Mouse (Mus musculus): ENCODE data around the gene Etl4. TPM values are rescaled to one million over a fixed set of nuclear protein-coding genes. Genes with fewer than 3 reads are reported as not detected.
"Not testable (repeated sequence)": the region's sequence is repeated elsewhere in the genome, so short reads cannot be mapped to it uniquely, and the experiment has no call there.

The Etl4 gene
- polyA plus RNA-seq, 2 experiments = 38.3 to 44.9 TPM

DNA sequence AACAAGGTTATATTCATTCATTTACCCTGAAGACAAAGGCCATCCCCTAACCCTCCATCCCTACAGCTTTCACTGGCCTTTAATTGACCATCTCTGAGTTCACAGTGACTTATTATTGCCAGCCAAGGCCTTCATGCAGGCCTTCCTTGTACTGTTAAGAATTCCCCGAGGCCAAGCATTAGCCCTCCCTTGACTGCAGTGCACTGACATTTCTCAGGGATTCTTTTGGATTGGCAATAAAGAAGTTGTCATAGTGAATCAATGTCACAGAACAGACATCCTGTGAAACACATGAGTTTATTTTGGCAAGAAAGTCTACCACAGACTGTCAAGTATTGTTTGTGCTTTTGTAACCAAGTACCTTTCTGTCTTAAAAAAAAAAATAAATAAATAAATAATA lies 257.5 kb downstream of the Etl4 start:
- no peaks in the 10 kb centered on the region for H3K9me3 ChIP-seq (ENCODE audit: control insufficient read depth, low read length)
- H3K4me2 ChIP-seq (replicated peaks; ENCODE audit: low read depth, low read length, severe bottlenecking) = no peak overlapping the region
- H3K4me3 ChIP-seq (replicated peaks; ENCODE audit: low read length) = no peak overlapping the region
- no peak overlapping the region for H3K9ac ChIP-seq (ENCODE audit: low read depth, low read length, severe bottlenecking)
- H3K36me3 ChIP-seq (ENCODE audit: control insufficient read depth, insufficient read depth, low read length) = no peaks in the 10 kb centered on the region
- DNase-seq (ENCODE audit: low spot score) (no peak), ATAC-seq (ENCODE audit: low FRiP score, low read depth) (no peak)
- no peak for TF ChIP-seq POLR2A (IDR thresholded peaks at IDR 0.05; ENCODE audit: borderline replicate concordance, extremely low read depth, insufficient read depth, insufficient read length)
- H3K27ac ChIP-seq (replicated peaks; ENCODE audit: low read depth, low read length) = no peak overlapping the region
- WGBS = 67% methylated on average over 1 of the region's 1 CpGs
- H3K27me3 ChIP-seq (ENCODE audit: control insufficient read depth, insufficient read depth, low read length) = no peaks in the 10 kb centered on the region
- H3K4me1 ChIP-seq (ENCODE audit: control insufficient read depth, insufficient read depth, low read length) = no peaks in the 10 kb centered on the region

DNA sequence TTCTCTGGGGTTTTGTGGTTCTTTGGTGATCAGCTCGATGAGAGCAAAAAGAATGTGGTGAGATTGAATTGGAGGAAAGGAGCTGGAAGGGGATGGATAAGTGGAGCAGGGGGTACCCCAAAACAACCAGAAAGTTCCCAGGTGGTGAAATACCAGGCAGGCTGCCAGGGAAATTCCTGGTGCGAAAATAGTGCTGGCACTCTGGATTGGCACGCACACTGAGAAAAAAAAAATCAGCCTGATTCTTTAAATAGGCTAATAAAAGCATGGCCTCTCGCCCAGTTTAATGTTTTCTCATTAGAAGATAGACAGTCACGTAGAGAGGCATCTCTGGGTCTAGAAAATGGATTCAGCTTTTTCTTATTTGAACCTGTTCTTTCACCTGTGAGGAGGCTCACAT lies 258.0 kb downstream of the Etl4 start:
- 57% methylated on average over 5 of the region's 5 CpGs for WGBS
- no peak for TF ChIP-seq POLR2A (IDR thresholded peaks at IDR 0.05; ENCODE audit: borderline replicate concordance, extremely low read depth, insufficient read depth, insufficient read length)
- Histone ChIP-seq H3K4me3 (replicated peaks; ENCODE audit: low read length) (no peak overlapping the region), H3K36me3 (ENCODE audit: control insufficient read depth, insufficient read depth, low read length) (no peaks in the 10 kb centered on the region), H3K27me3 (ENCODE audit: control insufficient read depth, insufficient read depth, low read length) (no peaks in the 10 kb centered on the region), H3K4me1 (ENCODE audit: control insufficient read depth, insufficient read depth, low read length) (no peaks in the 10 kb centered on the region), H3K9ac (ENCODE audit: low read depth, low read length, severe bottlenecking) (no peak overlapping the region), H3K4me2 (replicated peaks; ENCODE audit: low read depth, low read length, severe bottlenecking) (no peak overlapping the region), H3K9me3 (ENCODE audit: control insufficient read depth, low read length) (no peaks in the 10 kb centered on the region), H3K27ac (replicated peaks; ENCODE audit: low read depth, low read length) (no peak overlapping the region)
- DNase-seq (ENCODE audit: low spot score) (peak; percentile 33), ATAC-seq (ENCODE audit: low FRiP score, low read depth) (no peak)

DNA sequence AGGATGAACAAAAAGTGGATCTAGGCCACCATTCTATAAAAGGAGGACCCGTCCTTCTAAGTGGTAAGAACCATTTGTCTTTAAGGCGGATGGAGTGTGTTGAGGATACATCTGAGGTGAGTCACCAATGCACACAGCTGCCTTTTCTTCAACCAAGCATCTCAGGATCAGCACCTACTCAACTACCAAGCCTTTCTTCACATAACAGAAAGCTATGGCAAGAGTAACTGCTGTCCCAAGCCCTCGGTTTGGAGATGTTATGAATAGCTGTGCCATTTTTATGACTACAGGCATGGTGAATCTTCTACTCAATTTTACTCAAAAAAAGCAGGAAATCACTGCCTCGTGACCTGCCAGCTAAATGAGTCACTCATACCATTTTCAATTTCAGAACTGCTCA lies 258.6 kb downstream of the Etl4 start:
- no peak for ATAC-seq (ENCODE audit: low FRiP score, low read depth)
- H3K9me3 ChIP-seq (ENCODE audit: control insufficient read depth, low read length) = no peaks in the 10 kb centered on the region
- no peaks in the 10 kb centered on the region for H3K4me1 ChIP-seq (ENCODE audit: control insufficient read depth, insufficient read depth, low read length)
- H3K9ac ChIP-seq (ENCODE audit: low read depth, low read length, severe bottlenecking) = no peak overlapping the region
- H3K4me3 ChIP-seq (replicated peaks; ENCODE audit: low read length) = no peak overlapping the region
- TF ChIP-seq POLR2A (IDR thresholded peaks at IDR 0.05; ENCODE audit: borderline replicate concordance, extremely low read depth, insufficient read depth, insufficient read length) = no peak
- H3K36me3 ChIP-seq (ENCODE audit: control insufficient read depth, insufficient read depth, low read length) = no peaks in the 10 kb centered on the region
- H3K27me3 ChIP-seq (ENCODE audit: control insufficient read depth, insufficient read depth, low read length) = no peaks in the 10 kb centered on the region
- DNase-seq (ENCODE audit: low spot score) = no peak
- no peak overlapping the region for H3K4me2 ChIP-seq (replicated peaks; ENCODE audit: low read depth, low read length, severe bottlenecking)
- 84% methylated on average over 4 of the region's 4 CpGs for WGBS
- H3K27ac ChIP-seq (replicated peaks; ENCODE audit: low read depth, low read length) = no peak overlapping the region

DNA sequence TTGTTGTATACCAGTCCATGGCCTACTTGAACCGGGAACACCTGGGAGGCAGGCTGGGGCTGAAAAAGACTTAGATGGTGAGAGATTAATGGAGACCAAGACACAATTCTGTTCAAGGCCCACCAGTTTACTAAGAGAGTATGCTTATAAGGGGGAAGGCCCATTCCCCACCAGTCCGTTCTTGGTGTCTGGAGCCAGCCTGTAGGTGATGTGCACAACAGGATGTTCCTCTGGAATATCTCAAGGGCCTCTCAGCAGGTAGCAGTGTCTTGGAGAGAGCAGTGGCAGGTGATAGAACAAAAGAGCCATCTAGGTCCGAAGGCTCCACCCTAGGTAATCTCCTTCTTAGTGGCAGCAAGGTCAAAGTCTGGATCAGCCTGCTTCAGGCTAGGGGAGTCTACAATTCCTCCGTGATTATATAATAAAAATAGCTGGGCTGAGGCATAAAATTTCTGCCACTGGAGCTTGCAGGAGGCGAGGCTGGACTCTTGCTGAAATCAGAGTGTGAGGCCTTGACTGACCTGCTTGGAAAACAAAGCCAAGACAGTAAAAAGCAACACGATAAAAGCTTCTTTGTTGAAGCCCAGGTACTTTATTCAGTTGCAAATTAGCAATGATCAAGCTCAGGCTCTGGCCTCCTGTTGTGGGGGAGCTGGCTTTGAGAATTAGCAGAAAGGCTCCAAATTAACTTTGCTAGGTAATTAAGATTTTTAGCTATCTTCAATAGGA lies 267.0 kb downstream of the Etl4 start:
- H3K9me3 ChIP-seq (ENCODE audit: control insufficient read depth, low read length); H3K9ac ChIP-seq (ENCODE audit: low read depth, low read length, severe bottlenecking); H3K27me3 ChIP-seq (ENCODE audit: control insufficient read depth, insufficient read depth, low read length); H3K36me3 ChIP-seq (ENCODE audit: control insufficient read depth, insufficient read depth, low read length); H3K4me2 ChIP-seq (replicated peaks; ENCODE audit: low read depth, low read length, severe bottlenecking); H3K4me1 ChIP-seq (ENCODE audit: control insufficient read depth, insufficient read depth, low read length); DNase-seq (ENCODE audit: low spot score); H3K27ac ChIP-seq (replicated peaks; ENCODE audit: low read depth, low read length); ATAC-seq (ENCODE audit: low FRiP score, low read depth); H3K4me3 ChIP-seq (replicated peaks; ENCODE audit: low read length): not testable (repeated sequence)
- 80% methylated on average over 6 of the region's 6 CpGs for WGBS

DNA sequence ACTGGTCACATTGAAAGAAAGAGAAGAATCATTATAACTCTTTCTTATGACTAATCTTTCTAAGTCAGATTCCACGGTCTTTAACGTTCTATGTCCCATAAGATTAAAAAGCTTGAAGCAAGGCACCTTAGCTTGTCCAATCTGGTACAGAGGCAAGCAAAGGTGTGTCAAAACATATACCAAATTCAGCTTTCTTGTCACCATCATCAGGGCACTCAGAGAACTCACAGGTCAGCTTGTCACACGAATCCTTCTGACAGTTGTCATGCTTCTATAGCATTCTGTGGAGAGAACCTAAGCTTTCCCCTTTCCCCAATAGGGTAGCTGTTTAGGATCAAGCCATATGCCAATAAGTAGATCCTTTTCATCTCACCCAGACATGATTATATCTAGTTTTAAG lies 267.7 kb downstream of the Etl4 start:
- not testable (repeated sequence) for H3K36me3 ChIP-seq (ENCODE audit: control insufficient read depth, insufficient read depth, low read length); H3K27ac ChIP-seq (replicated peaks; ENCODE audit: low read depth, low read length); H3K4me2 ChIP-seq (replicated peaks; ENCODE audit: low read depth, low read length, severe bottlenecking); H3K4me1 ChIP-seq (ENCODE audit: control insufficient read depth, insufficient read depth, low read length); H3K4me3 ChIP-seq (replicated peaks; ENCODE audit: low read length); H3K27me3 ChIP-seq (ENCODE audit: control insufficient read depth, insufficient read depth, low read length); ATAC-seq (ENCODE audit: low FRiP score, low read depth); H3K9me3 ChIP-seq (ENCODE audit: control insufficient read depth, low read length); DNase-seq (ENCODE audit: low spot score); H3K9ac ChIP-seq (ENCODE audit: low read depth, low read length, severe bottlenecking)
- WGBS = 90% methylated on average over 3 of the region's 3 CpGs

DNA sequence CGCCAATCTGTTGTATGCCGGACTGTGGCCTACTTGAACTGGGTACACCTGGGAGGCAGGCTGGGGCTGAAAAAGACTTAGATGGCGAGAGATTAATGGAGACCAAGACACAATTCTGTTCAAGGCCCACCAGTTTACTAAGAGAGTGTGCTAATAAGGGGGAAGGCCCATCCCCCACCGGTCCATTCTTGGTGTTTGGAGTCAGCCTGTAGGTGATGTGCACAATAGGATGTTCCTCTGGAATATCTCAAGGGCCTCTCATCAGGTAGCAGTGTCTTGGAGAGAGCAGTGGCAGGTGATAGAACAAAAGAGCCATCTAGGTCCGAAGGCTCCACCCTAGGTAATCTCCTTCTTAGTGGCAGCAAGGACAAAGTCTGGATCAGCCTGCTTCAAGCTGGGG lies 271.0 kb downstream of the Etl4 start:
- ATAC-seq (ENCODE audit: low FRiP score, low read depth); H3K9ac ChIP-seq (ENCODE audit: low read depth, low read length, severe bottlenecking); DNase-seq (ENCODE audit: low spot score); H3K4me3 ChIP-seq (replicated peaks; ENCODE audit: low read length); H3K27me3 ChIP-seq (ENCODE audit: control insufficient read depth, insufficient read depth, low read length); H3K9me3 ChIP-seq (ENCODE audit: control insufficient read depth, low read length); H3K4me2 ChIP-seq (replicated peaks; ENCODE audit: low read depth, low read length, severe bottlenecking); H3K27ac ChIP-seq (replicated peaks; ENCODE audit: low read depth, low read length); H3K4me1 ChIP-seq (ENCODE audit: control insufficient read depth, insufficient read depth, low read length); H3K36me3 ChIP-seq (ENCODE audit: control insufficient read depth, insufficient read depth, low read length): not testable (repeated sequence)
- WGBS = 88% methylated on average over 5 of the region's 5 CpGs

DNA sequence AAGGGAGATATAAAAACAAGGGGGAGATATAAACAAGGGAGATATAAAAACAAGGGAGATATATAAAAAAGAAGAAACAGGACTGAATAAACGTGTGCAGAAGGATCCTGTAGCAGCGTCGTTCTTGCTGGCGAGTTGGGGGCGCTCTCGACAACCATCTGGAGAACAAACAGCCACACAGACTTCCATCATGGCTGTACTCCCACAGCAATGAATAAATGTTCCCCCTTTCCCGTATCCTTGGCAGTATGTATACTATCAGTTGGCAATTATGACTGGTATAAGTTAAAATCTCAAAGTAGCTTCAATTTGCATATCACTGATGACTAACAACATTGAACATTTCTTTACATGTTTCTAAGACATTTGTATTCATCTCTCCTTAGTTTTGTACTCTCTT lies 277.6 kb downstream of the Etl4 start:
- H3K27me3 ChIP-seq (ENCODE audit: control insufficient read depth, insufficient read depth, low read length); H3K4me2 ChIP-seq (replicated peaks; ENCODE audit: low read depth, low read length, severe bottlenecking); H3K4me1 ChIP-seq (ENCODE audit: control insufficient read depth, insufficient read depth, low read length); H3K4me3 ChIP-seq (replicated peaks; ENCODE audit: low read length); H3K36me3 ChIP-seq (ENCODE audit: control insufficient read depth, insufficient read depth, low read length); H3K9me3 ChIP-seq (ENCODE audit: control insufficient read depth, low read length); ATAC-seq (ENCODE audit: low FRiP score, low read depth); H3K27ac ChIP-seq (replicated peaks; ENCODE audit: low read depth, low read length); H3K9ac ChIP-seq (ENCODE audit: low read depth, low read length, severe bottlenecking); DNase-seq (ENCODE audit: low spot score): not testable (repeated sequence)
- 90% methylated on average over 7 of the region's 7 CpGs for WGBS

Measured in limb, embryonic 14.5 days (tissue).